Mouse (Mus musculus): ENCODE measurements at regions not wholly inside any gene's neighbourhood (a gene's known extent, or its start where the extent isn't known, plus 50 kb on each side); places are given as distances from the start of the nearest gene placed in this dataset.

GRCm38 (mm10) chr17:61337094-61337493 is 1544.0 kb downstream of the Efna5 start:
- TF ChIP-seq CTCF (IDR thresholded peaks at IDR 0.05; ENCODE audit: low read depth) (no peak), EP300 (IDR thresholded peaks at IDR 0.05; ENCODE audit: low read depth) (no peak)
